Mouse (Mus musculus): ENCODE measurements around the gene Dbx1. TPM values are rescaled to one million over a fixed set of nuclear protein-coding genes. Genes with fewer than 3 reads are reported as not detected.
A peak's percentile ranks its signal among the peaks of the same experiment; 100 is the strongest.

Gene Dbx1
- polyA plus RNA-seq, 1 experiment from 2014 or later = not detected

DNA sequence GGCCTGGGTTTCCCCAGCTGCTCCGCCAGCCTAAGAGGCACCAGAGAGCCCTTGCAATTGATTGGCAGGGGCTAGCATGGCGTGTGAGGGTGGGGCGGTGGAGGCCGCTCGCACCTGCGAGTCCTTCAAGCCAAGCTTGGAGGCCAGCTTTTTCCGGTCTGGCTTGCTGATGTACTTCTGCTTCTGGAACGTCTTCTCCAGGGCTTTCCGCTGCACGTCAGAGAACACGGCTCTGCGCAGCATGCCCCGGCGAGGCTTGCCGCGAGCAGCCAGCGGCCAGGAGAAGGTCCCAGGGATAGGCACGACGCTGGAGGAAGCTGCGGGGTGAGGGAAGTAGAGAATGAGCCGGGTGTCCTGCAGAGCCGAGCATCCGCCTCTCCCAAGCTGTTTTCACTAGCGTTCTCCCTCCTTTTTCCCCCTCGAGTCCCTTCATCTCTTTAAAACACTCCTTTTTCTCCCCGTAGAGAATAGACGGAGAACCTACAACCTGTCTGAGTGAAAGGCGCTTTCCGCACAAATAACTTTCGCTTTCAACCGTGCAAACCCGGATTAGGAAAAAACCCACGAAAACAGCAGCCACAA, 3.2 kb downstream of the Dbx1 start:
- Histone ChIP-seq H3K4me1 (ENCODE audit: insufficient read depth, low read length) (peaks cover 17% of the 10 kb centered on the region), H3K9me3 (ENCODE audit: low read length) (no peaks in the 10 kb centered on the region; the same call in 1 of the 2 replicates), H3K27me3 (ENCODE audit: insufficient read depth, low read length) (peaks cover 94% of the 10 kb centered on the region), H3K4me2 (replicated peaks; ENCODE audit: low read depth, low read length) (peak overlapping the region; percentile 59), H3K36me3 (ENCODE audit: insufficient read depth, low read length) (no peaks in the 10 kb centered on the region), H3K9ac (replicated peaks; ENCODE audit: low read length) (0 out of 2 replicates have a peak overlapping the region, but pooled peaks have one; percentile 15), H3K4me3 (ENCODE audit: low read length) (peak overlapping the region; percentile 40), H3K27ac (ENCODE audit: low read length) (no peak overlapping the region)
- WGBS = under 1% methylated on average over 33 of the region's 33 CpGs
- 0 out of 2 replicates have a peak, but pooled peaks have one; percentile 55 for ATAC-seq (ENCODE audit: low FRiP score, low TSS enrichment)

GRCm38 (mm10) chr7:49632391-49632790, 4.3 kb downstream of the Dbx1 start:
- Histone ChIP-seq H3K27me3 (ENCODE audit: insufficient read depth, low read length) (peaks cover 95% of the 10 kb centered on the region), H3K27ac (ENCODE audit: low read length) (no peak overlapping the region), H3K36me3 (ENCODE audit: insufficient read depth, low read length) (no peaks in the 10 kb centered on the region), H3K9ac (replicated peaks; ENCODE audit: low read length) (no peak overlapping the region), H3K4me1 (ENCODE audit: insufficient read depth, low read length) (peaks cover 17% of the 10 kb centered on the region), H3K4me2 (replicated peaks; ENCODE audit: low read depth, low read length) (no peak overlapping the region), H3K9me3 (ENCODE audit: low read length) (no peaks in the 10 kb centered on the region; the same call in 1 of the 2 replicates), H3K4me3 (ENCODE audit: low read length) (no peak overlapping the region)
- ATAC-seq (ENCODE audit: low FRiP score, low TSS enrichment) = no peak
- 2% methylated on average over 20 of the region's 24 CpGs for WGBS

DNA sequence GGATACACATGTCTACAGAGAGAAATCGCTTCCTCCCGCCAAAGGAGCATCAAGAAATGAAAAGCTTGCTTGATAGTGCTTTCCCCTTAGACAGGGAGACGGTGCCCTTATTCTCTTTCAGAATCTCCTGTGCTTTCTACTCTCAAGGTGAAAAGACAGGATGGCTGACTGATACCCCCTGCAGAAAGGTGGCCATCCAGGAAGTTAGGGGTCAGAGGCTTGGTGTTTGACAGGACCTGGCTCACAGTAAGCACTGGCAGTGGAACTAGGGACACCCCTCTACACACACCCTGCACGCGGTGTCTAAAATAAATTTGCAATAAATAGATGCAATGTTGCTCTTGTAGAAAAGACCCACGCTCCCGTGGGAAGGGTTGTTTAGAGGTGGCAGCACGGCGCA, 4.8 kb downstream of the Dbx1 start:
- H3K36me3 ChIP-seq (ENCODE audit: insufficient read depth, low read length) = no peaks in the 10 kb centered on the region
- no peak for ATAC-seq (ENCODE audit: low FRiP score, low TSS enrichment)
- 11% methylated on average over 9 of the region's 9 CpGs for WGBS

GRCm38 (mm10) chr7:49620160-49620559, 16.5 kb downstream of the Dbx1 start:
- Histone ChIP-seq H3K36me3 (ENCODE audit: insufficient read depth, low read length) (no peaks in the 10 kb centered on the region), H3K4me3 (ENCODE audit: low read length) (no peak overlapping the region), H3K4me1 (ENCODE audit: insufficient read depth, low read length) (no peaks in the 10 kb centered on the region), H3K27ac (ENCODE audit: low read length) (no peak overlapping the region), H3K9ac (replicated peaks; ENCODE audit: low read length) (no peak overlapping the region), H3K4me2 (replicated peaks; ENCODE audit: low read depth, low read length) (no peak overlapping the region), H3K27me3 (ENCODE audit: insufficient read depth, low read length) (peaks cover 10% of the 10 kb centered on the region; the same call in 1 of the 2 replicates), H3K9me3 (ENCODE audit: low read length) (no peaks in the 10 kb centered on the region)
- WGBS = 65% methylated on average over 1 of the region's 1 CpGs
- ATAC-seq (ENCODE audit: low FRiP score, low TSS enrichment) = no peak

More for the DNA sequence above, 4.8 kb downstream of the Dbx1 start:
- H3K9ac ChIP-seq (replicated peaks; ENCODE audit: low read length) = no peak overlapping the region
- H3K4me2 ChIP-seq (replicated peaks; ENCODE audit: low read depth, low read length) = no peak overlapping the region
- no peak overlapping the region for H3K4me3 ChIP-seq (ENCODE audit: low read length)
- peaks cover 96% of the 10 kb centered on the region for H3K27me3 ChIP-seq (ENCODE audit: insufficient read depth, low read length)
- H3K9me3 ChIP-seq (ENCODE audit: low read length) = no peaks in the 10 kb centered on the region; the same call in 1 of the 2 replicates
- H3K4me1 ChIP-seq (ENCODE audit: insufficient read depth, low read length) = peaks cover 17% of the 10 kb centered on the region
- no peak overlapping the region for H3K27ac ChIP-seq (ENCODE audit: low read length)

DNA sequence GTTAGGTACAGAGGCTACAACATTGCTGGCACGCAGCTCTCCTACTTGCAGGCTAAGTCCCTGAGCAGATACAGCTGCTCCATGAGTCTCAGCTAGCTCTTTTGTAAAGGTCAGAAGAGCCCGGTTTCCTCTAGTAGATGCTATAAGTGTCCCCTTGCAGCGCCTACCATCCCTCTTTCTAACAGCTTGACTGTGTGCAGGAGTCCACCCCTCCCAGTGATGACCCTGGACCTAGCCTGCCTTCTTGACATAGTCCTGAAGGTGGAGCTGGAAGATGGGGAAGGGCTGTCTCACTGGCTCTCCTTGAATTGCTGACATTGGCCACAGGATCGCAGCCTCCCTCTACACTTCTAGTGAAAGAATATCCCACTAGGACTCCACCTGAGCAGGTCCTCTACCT, 19.6 kb downstream of the Dbx1 start:
- Histone ChIP-seq H3K4me3 (ENCODE audit: low read length) (no peak overlapping the region), H3K4me2 (replicated peaks; ENCODE audit: low read depth, low read length) (no peak overlapping the region), H3K36me3 (ENCODE audit: insufficient read depth, low read length) (no peaks in the 10 kb centered on the region), H3K27ac (ENCODE audit: low read length) (no peak overlapping the region), H3K4me1 (ENCODE audit: insufficient read depth, low read length) (no peaks in the 10 kb centered on the region), H3K9me3 (ENCODE audit: low read length) (no peaks in the 10 kb centered on the region), H3K9ac (replicated peaks; ENCODE audit: low read length) (no peak overlapping the region), H3K27me3 (ENCODE audit: insufficient read depth, low read length) (0 out of 2 replicates have a peak, but pooled peaks cover 3% of the 10 kb centered on the region)
- WGBS = 68% methylated on average over 4 of the region's 4 CpGs
- ATAC-seq (ENCODE audit: low FRiP score, low TSS enrichment) = no peak

- Histone ChIP-seq H3K9ac (replicated peaks; ENCODE audit: low read length) (no peak overlapping the region), H3K4me2 (replicated peaks; ENCODE audit: low read depth, low read length) (peak overlapping the region; percentile 22), H3K27me3 (ENCODE audit: insufficient read depth, low read length) (0 out of 2 replicates have a peak, but pooled peaks cover 3% of the 10 kb centered on the region), H3K4me3 (ENCODE audit: low read length) (no peak overlapping the region), H3K27ac (ENCODE audit: low read length) (no peak overlapping the region), H3K36me3 (ENCODE audit: insufficient read depth, low read length) (no peaks in the 10 kb centered on the region), H3K9me3 (ENCODE audit: low read length) (no peaks in the 10 kb centered on the region), H3K4me1 (ENCODE audit: insufficient read depth, low read length) (no peaks in the 10 kb centered on the region)
- peak; percentile 72 for ATAC-seq (ENCODE audit: low FRiP score, low TSS enrichment)
- WGBS = 7% methylated on average over 6 of the region's 7 CpGs
These were observed 20.4 kb downstream of the Dbx1 start for GRCm38 (mm10) chr7:49616258-49616735.

DNA sequence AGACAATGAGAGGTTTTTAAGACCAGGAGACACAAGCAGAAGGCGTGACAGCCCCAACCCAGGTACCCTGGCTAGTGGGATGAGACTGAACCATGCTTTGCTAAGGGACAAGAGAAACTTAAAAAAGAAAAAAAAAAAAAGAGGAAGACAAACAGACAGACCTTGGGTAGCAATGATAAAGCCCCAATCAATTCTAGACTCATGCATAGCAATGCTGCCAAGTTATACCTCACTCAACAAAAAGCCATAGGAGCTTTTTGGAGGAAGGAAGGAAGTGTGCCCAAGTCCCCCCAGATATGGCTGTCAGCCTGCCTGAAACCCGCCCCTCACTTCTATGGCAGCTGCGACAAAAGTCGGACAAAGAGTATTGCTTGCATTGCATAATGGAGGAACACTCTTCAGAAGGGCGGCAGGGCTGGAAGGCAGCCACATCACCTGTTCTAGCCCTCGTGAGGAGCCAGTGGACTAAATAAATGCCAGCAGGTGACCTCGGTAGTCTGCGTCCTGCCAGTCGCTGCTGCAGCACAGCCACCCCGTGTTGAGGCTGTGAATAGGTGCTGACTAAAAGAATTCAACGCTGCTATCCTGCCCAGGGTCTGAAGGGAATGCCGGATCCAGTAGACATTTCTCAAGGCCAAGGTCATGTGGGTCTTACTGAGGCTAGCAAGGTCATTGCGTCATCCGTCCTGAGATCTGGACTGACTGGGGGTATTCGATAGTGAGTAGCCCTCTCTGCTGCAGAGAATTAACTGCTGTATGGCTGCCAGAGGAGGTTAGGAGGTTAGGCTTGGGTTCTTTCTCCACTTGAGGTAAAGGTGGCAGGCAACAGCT, 31.5 kb downstream of the Dbx1 start:
- Histone ChIP-seq H3K4me3 (ENCODE audit: low read length) (no peak overlapping the region), H3K9me3 (ENCODE audit: low read length) (no peaks in the 10 kb centered on the region), H3K4me2 (replicated peaks; ENCODE audit: low read depth, low read length) (no peak overlapping the region), H3K9ac (replicated peaks; ENCODE audit: low read length) (no peak overlapping the region), H3K36me3 (ENCODE audit: insufficient read depth, low read length) (peaks cover 45% of the 10 kb centered on the region; the same call in 1 of the 2 replicates), H3K27me3 (ENCODE audit: insufficient read depth, low read length) (no peaks in the 10 kb centered on the region), H3K4me1 (ENCODE audit: insufficient read depth, low read length) (peaks cover 12% of the 10 kb centered on the region; the same call in 1 of the 2 replicates), H3K27ac (ENCODE audit: low read length) (no peak overlapping the region)
- WGBS = 88% methylated on average over 15 of the region's 15 CpGs
- no peak for ATAC-seq (ENCODE audit: low FRiP score, low TSS enrichment)

DNA sequence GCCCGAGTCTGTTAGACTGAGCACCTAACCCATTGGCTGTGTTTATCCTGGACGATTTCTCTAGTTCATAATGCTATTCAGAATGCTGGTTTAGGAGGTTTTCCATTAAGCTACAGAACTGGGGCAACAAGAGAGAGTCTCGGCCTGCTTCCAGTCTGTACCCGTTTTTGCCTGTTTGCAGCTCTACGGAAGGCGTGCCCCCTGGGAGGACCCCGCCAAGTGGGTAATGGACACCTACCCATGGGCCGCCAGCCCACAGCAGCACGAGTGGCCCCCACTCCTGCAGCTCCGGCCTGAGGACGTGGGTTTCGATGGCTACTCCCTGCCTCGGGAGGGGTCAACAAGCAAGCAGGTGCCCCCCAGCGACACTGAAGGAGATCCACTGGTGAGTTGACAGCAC, 32.4 kb downstream of the Dbx1 start:
- Histone ChIP-seq H3K4me2 (replicated peaks; ENCODE audit: low read depth, low read length) (no peak overlapping the region), H3K27ac (ENCODE audit: low read length) (no peak overlapping the region), H3K27me3 (ENCODE audit: insufficient read depth, low read length) (no peaks in the 10 kb centered on the region), H3K36me3 (ENCODE audit: insufficient read depth, low read length) (peaks cover 52% of the 10 kb centered on the region; the same call in 1 of the 2 replicates), H3K4me1 (ENCODE audit: insufficient read depth, low read length) (peaks cover 12% of the 10 kb centered on the region; the same call in 1 of the 2 replicates), H3K4me3 (ENCODE audit: low read length) (no peak overlapping the region), H3K9ac (replicated peaks; ENCODE audit: low read length) (no peak overlapping the region), H3K9me3 (ENCODE audit: low read length) (no peaks in the 10 kb centered on the region)
- WGBS = 88% methylated on average over 14 of the region's 14 CpGs
- ATAC-seq (ENCODE audit: low FRiP score, low TSS enrichment) = no peak

GRCm38 (mm10) chr7:49601191-49601975, 35.3 kb downstream of the Dbx1 start:
- Histone ChIP-seq H3K4me1 (ENCODE audit: insufficient read depth, low read length) (no peaks in the 10 kb centered on the region), H3K9me3 (ENCODE audit: low read length) (no peaks in the 10 kb centered on the region), H3K4me2 (replicated peaks; ENCODE audit: low read depth, low read length) (no peak overlapping the region), H3K36me3 (ENCODE audit: insufficient read depth, low read length) (peaks cover 70% of the 10 kb centered on the region), H3K27me3 (ENCODE audit: insufficient read depth, low read length) (no peaks in the 10 kb centered on the region), H3K4me3 (ENCODE audit: low read length) (no peak overlapping the region), H3K9ac (replicated peaks; ENCODE audit: low read length) (no peak overlapping the region), H3K27ac (ENCODE audit: low read length) (no peak overlapping the region)
- 51% methylated on average over 13 of the region's 13 CpGs for WGBS
- ATAC-seq (ENCODE audit: low FRiP score, low TSS enrichment) = peak; percentile 62; the same call in 1 of the 2 replicates

Data from kidney, embryonic 16.5 days (tissue).